Mouse (Mus musculus) layer of hippocampus, adult 8-10 months (tissue): ENCODE data around the gene Prpf39. TPM values are rescaled to one million over a fixed set of nuclear protein-coding genes. Genes with fewer than 3 reads are reported as not detected.

Experiments
- DNase-seq, 2 experiments: peaks; one replicate each; pipeline ENCODE4 v3.0.0; 2022; ENCODE audit warnings: low spot score in 2 of 2
- total RNA-seq, 4 experiments: library from RNA; stranded (reverse); gene quantifications; 2 replicates each; pipeline ENCODE4 v1.2.4; 2022

Prpf39 gene
- 10 to 100 TPM; 39.2 to 56.3 (median 48.3) TPM for total RNA-seq

DNA sequence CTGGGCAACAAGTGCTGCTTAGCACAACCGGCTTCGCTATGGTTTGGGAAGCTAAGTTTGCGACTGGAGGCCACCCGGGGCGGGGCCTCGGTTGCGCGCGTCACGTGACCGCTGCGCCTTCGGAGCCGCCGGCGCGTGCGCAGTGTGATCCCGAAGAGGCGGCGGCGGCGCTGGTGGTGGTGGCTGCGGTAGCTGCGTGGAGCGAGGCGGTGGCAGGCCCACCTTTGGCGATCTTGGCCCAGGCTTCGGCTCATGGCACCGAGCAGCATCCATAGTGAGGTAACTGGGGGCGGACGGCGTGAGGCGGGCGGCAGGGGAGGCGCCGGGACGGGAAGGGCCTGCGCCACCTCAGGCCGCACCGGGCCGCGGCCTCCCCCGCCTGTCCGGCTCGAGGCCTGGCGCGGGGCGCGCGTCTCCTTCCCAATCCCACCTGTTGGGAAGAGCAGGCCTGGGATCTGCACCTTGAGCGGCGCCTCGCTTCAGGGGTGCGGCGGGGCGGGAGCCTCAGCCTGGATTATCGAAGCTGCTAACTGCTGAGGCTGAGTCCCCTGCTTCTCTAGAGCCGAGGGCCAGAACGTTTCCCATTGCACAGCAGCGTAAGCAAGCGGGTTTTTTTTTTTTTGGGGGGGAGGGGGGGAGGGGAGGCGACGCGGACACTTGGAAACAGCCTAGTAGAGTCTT lies at the start of gene Prpf39:
Gene Prpf39 (plus strand): TSS at position 144 of the 681 bp plus-strand sequence.
- peak; percentile 71 to 90 for DNase-seq

GRCm38 (mm10) chr12:65007725-65008124 lies 28.4 kb upstream of the Prpf39 start:
- DNase-seq, result no peak

- DNase-seq, result no peak
These were observed 13.3 kb upstream of the Prpf39 start for GRCm38 (mm10) chr12:65022842-65023241.

DNA sequence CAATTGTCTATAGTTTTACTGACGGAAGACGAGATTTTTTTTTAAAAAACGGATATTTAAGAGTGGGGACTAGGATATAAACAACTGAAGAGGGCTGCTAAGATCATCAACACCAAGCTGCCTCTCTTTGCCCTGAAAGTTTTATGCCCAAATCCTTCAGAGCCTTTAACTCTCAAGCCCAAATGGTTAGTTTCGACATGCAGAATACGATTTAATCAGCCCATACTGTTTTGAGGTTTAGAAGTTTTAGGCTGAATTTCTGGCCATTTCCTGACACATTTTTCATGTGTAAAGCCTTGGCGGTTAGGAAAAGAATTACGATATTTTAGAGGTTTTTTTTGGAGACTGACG lies 319 bp upstream of the Prpf39 start:
- DNase-seq, result no peak

- no peak for DNase-seq
These were observed 886 bp downstream of the Prpf39 start for GRCm38 (mm10) chr12:65036892-65037545.

DNA sequence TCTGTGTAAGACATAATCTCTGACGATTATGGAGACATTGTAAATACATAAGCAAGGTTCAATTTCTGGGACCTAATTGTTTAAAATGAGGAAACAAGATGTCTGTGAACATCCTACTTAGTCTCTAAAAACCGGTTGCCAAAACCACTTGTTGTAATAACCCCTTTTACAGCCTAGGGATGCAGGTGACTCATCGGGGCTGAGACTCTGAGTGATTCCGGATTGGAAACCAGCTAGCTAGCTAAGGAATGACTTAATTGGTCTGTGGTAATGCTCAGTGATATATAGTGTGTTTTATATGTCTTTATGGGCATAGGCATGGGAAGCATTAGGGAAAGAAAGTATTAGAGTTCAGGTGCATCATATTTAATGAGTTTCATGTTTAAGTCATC lies 1.4 kb downstream of the Prpf39 start:
- no peak for DNase-seq

DNA sequence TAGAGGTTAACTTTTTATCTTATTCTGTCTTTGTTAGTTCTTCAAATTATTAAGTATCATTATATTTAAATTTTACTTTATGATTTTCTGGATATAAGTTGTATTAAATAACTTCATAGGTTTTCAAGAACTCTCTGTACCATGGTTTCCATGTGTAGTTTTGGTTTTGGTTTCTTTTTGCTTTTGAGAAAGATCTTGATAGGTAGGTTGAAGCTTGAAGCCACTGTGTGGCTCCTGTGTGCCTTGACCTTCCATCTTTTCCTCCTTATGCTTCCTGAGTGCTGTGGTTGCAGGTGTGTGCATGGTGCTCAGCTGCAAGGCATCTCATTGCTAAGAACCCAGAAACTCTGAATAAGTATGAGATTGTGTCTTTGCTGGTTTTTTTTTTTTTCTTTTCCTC lies 12.7 kb downstream of the Prpf39 start:
- DNase-seq, result no peak

- DNase-seq, result no peak
These were observed 22.1 kb downstream of the Prpf39 start for GRCm38 (mm10) chr12:65058203-65058602.

- DNase-seq, result no peak
These were observed 24.9 kb downstream of the Prpf39 start for GRCm38 (mm10) chr12:65061082-65061481.

GRCm38 (mm10) chr12:65065241-65065640 lies 29.1 kb downstream of the Prpf39 start:
- no peak for DNase-seq

DNA sequence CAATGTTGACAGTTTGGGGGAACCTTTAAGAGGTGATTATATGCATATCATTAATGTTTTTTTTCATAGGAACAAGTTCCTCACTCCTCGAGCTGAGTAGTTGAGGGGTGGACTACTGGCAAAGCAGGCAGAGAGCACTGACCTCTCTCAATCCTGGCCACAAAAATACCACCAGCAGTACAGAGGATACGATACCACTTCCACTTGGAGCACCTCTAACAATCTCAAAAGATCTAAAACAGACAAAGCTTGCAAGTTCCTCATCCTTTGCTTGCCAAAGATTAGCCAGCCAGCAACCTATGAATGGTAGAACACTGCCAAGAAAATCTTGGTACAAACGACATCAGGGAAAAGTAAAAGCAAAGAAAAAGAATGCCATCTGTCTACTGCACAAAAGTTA lies 30.1 kb downstream of the Prpf39 start:
- no peak for DNase-seq

DNA sequence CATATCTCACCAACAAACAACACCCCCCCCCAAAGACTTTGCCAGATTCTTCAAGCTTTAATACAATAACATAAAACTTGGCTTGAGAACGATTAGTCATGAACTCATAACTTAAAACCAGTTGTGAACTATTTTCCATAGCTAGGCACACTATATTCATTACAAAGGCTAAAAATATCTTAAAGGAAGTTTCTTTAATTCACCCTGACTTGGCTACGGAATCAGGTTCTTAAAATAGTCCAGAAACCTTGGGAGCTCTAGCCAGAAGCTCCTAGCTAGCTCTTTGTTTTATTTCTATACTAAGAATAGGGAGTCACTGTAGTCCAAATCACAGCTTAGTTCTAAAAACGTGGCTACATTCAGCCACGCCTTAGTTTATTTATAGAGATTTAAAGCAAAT lies 32.3 kb downstream of the Prpf39 start:
- DNase-seq, result no peak

DNA sequence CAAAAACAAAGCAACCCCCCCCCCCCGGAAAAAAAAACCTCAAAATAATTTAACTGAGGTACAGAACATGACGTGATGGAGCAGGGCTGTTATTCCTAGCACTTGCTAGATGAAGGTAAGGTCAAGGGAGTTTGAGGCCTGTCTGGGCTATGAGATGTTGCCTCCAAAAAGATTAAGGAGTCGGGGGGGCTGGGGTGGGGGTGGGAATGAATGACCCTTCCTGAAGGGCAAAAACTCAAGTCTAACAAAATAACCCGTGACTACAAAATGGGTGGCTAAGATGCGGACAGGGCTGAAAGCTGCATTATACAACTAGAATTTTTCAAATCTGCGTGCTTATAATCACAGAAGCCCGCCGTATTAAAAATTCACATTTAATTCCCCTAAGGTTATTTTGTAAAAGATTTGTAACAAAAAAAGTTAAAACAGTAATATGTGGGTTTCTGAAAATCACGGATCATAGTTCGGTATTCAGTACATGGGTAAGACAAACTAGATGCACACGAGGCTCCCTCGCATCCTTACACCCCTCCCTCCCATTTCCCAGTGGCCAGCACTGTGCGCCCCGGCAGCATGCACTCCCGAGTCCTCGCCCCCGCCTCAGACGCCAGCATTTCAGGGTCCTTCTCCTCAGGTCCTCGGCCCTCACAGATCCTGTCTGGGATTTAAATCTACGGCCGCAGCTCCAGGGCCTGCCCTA lies 36.9 kb downstream of the Prpf39 start:
- DNase-seq, result no peak

GRCm38 (mm10) chr12:65073611-65074178 lies 37.6 kb downstream of the Prpf39 start, which contains the start of gene Fkbp3:
Gene Fkbp3, minus strand, starts transcription at chr12:65074007.
- DNase-seq, result peak; percentile 93 to 95

DNA sequence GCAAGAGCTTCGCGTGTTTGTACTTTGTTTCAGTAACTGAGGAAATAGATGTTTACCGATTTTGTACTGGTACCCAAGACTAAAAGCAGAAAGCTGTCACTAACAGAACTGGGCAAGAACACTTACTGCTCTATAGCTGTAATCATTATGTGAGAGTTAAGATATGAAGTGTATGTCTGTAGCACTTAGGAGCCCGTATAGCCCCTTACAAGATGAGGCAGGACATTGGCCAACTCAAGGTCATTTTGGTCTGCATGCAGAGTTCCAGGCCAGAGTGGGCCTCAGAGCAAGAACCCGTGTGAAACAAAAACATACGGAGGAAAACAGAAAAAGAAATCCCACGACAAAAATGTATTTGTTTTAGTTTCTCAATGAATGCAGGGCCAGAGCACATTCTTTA lies 38.5 kb downstream of the Prpf39 start:
- no peak for DNase-seq

- DNase-seq, result peak; percentile 88 to 91
These were observed 39.1 kb downstream of the Prpf39 start, which contains the start of gene Fancm for GRCm38 (mm10) chr12:65075085-65075732. Gene Fancm, plus strand, starts transcription at chr12:65075603.

DNA sequence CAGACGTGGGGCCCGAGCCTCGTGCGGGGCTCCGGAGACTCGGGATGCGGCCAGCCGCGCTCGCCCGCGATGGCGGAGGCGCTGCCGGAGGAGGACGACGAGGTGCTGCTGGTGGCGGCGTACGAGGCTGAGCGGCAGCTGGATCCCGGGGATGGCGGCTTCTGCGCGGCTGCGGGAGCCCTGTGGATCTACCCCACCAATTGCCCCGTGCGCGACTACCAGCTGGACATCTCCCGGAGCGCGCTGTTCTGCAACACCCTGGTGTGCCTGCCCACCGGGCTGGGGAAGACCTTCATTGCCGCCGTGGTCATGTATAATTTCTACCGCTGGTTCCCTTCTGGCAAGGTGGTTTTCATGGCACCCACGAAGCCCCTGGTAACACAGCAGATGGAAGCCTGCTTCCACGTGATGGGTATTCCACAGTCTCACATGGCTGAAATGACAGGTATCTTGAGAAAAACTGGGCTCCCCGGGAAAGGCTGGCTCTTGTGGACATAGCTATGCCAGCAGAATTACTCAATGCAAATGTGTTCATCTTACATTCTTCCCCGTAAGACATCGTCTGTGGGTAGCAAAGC lies 39.7 kb downstream of the Prpf39 start:
- DNase-seq, result no peak

GRCm38 (mm10) chr12:65076906-65077305 lies 40.8 kb downstream of the Prpf39 start:
- DNase-seq, result no peak

DNA sequence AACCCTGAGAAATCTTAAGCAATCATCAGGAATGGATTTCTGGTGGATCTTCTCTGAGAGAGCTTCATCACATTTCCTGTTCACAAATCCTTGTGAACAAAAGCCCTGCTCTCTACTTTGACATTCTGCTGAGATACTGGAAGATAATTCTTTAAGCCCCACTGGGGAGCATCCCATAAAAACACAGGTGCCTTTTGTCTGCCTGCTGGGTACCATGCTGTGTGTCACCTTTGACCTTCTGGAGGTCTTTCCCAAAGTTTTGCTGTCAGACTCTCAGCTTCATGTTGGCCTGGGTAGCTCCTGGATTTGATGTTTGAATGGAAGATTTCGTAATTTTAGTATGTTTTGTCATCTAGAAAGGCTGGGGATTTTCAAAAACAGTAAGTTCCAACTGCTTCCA lies 72.6 kb downstream of the Prpf39 start:
- DNase-seq, result no peak

DNA sequence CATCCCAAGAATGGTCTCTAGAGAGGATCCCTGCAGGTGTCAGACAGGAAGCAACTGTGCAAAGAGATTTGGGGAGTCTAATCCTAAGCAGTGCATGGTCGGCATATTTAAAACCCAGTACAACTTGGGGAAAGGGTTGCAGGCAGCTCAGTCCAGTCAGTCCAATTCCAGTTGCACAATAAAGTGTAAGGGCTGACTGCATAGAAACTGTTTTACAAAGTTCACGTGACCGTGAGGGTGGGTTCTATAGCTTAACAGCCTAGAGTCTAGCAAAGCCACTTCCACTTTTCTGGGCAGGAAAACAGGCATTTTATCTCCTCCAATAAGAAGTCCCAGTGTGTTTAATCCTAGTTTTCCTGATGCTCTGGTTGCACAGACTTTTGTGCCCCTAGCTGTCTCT lies 75.4 kb downstream of the Prpf39 start:
- DNase-seq, result no peak

- peak in 1 of 2 experiments; percentile 8 for DNase-seq
These were observed 76.7 kb downstream of the Prpf39 start for GRCm38 (mm10) chr12:65112811-65113210.
